Mouse (Mus musculus): ENCODE measurements at regions not wholly inside any gene's neighbourhood (a gene's known extent, or its start where the extent isn't known, plus 50 kb on each side); places are given as distances from the start of the nearest gene placed in this dataset.

DNA sequence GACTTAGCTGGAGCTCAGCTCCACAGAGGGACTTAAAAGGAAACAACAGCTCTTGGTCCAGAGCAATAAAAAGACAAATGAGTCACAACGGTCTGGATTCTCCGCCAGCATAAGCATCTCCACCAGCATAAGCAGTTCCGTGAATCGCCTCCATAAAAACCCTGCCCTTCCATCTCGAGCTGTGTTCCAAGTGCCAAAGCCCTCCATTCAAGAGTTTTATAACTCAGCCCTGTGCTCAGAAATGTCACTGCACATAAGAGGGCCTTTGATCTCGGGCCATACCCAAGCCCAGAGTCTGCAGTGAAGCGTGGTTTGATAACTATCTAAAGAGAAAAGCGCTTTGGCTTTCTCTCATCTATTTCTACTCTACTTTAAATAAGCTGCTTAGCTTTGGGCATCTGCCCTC, 70.8 kb upstream of the Akap13 start:
- TF ChIP-seq ZNF384 (IDR thresholded peaks at IDR 0.05; ENCODE audit: low read depth, low read length) (no peak), ZC3H11A (IDR thresholded peaks at IDR 0.05; ENCODE audit: borderline replicate concordance, low read depth, low read length) (no peak), MAFK (IDR thresholded peaks at IDR 0.05; ENCODE audit: insufficient read depth, low read depth, low read length) (no peak)

Measured in ES-E14 (cell line).